Mouse (Mus musculus) embryo, embryonic 9.5 days (tissue): Measurements from ENCODE around the gene Fam71e1.
A peak's percentile ranks its signal among the peaks of the same experiment; 100 is the strongest.

ENCODE experiments used
- DNase-seq: peaks from one replicate; pipeline ENCODE4 v3.0.0-alpha.2; 2017; ENCODE audit errors: extremely low spot score

The Fam71e1 gene

GRCm38 (mm10) chr7:44495992-44496770, at the start of gene Fam71e1, which contains the start of gene Emc10:
TSS of gene Fam71e1 (plus strand) at chr7:44496581.
TSS of gene Emc10 (minus strand) at chr7:44496529.
- DNase-seq, result peak; percentile 99

- no peak for DNase-seq
Observed at GRCm38 (mm10) chr7:44453256-44453655, 43.1 kb upstream of the Fam71e1 start.

- DNase-seq, result no peak
Observed at GRCm38 (mm10) chr7:44456302-44456701, 40.1 kb upstream of the Fam71e1 start.

DNA sequence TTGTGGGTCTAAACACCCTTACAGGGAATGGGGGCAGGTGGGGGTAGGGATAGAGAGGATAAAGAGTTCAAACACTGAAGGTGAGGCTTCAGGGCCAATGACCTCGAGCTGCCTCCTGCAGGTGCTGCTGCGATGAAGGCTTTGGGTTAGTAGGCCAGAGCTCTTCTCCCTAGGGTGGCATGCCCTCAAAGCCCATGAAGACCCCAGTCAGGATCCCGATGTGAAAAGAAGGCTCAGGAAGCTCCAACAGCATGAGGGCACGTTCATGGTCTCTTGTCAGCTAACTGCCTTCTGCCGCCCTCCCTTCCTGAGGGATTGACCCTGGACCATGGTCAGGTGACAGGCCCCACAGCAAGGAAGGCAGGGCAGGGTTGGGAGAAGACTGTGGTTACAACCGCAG, 36.3 kb upstream of the Fam71e1 start:
- DNase-seq, result no peak

DNA sequence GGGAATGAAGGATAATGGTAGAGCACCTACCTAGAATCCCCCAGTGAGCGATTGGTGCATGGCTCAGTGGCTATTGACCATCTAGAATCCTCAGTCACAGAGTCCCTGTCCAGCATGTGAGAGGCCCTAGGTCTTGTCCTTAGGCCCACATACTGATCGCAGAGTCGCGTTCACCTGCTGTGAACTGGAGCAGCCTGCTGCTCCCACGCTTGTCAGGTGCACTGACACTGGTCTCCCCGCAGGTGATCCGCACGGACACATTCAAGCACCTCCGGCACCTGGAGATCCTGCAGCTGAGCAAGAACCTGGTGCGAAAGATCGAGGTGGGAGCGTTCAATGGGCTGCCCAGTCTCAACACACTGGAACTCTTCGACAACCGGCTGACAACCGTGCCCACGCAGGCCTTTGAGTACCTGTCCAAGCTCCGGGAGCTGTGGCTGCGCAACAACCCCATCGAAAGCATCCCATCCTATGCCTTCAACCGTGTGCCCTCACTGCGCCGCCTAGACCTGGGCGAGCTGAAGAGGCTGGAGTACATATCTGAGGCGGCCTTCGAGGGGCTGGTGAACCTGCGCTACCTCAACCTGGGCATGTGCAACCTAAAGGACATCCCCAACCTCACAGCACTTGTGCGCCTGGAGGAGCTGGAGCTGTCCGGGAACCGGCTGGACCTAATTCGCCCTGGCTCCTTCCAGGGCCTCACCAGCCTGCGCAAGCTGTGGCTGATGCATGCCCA, 35.4 kb upstream of the Fam71e1 start:
- no peak for DNase-seq

GRCm38 (mm10) chr7:44461503-44462217, 34.7 kb upstream of the Fam71e1 start:
- DNase-seq, result no peak

DNA sequence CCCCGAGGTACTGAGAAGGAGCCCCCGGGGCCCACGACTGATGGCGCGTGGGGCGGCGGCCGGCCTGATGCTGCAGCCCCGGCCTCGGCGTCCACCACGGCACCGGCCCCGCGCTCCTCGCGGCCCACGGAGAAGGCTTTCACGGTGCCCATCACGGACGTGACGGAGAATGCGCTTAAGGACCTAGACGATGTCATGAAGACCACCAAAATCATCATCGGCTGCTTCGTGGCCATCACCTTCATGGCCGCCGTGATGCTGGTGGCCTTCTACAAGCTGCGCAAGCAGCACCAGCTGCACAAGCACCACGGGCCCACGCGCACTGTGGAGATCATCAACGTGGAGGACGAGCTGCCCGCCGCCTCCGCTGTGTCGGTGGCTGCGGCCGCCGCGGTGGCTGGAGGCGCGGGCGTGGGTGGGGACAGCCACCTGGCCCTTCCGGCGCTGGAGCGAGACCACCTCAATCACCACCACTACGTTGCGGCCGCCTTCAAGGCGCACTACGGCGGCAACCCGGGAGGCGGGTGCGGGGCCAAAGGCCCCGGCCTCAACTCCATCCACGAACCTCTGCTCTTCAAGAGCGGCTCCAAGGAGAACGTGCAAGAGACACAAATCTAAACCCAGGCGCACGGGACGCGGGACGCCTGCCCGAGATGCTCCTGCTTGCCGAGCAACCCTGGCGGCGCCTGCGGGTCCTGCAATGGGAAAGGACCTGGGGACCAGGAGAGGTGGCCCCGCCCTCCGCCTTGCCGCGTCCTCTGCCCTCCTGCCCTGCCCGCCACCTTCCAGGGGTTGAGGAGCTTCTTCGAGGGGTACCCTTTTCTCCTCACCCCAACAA, 33.9 kb upstream of the Fam71e1 start:
- DNase-seq, result peak; percentile 75

GRCm38 (mm10) chr7:44463056-44463425, 33.3 kb upstream of the Fam71e1 start:
- DNase-seq, result no peak

DNA sequence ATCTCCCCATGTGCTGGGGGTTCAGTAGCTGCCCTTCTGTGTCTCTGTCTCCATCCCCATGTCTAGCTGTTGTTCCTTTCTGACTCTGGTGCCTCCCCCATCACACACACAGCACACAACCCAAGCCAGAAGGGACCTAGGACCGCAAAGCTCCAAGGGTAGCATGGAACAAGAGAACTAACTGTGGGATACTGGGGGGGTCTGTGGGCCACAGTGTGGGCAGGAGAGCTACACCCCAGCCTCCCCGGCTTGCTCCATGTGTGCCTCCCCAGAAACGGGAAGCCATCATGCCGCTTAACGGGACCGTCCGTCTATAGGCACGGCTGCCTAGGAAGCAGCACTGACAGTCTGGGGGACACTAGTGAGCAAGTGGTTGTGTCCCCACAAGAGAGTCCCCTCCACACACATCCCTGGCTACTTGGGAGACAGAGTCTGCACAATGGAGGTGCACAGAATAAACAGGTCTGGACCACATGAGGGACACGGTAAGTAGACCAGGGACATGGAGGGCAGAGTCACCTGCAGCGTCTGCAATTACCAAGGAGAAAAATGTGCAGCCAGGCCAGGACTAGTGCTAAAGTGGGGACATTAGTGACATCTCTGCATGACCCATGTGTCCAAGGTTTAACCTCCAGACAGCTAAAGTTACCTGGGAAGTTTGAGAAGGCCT, 32.7 kb upstream of the Fam71e1 start:
- no peak for DNase-seq

- no peak for DNase-seq
Observed at GRCm38 (mm10) chr7:44464511-44464910, 31.9 kb upstream of the Fam71e1 start.

DNA sequence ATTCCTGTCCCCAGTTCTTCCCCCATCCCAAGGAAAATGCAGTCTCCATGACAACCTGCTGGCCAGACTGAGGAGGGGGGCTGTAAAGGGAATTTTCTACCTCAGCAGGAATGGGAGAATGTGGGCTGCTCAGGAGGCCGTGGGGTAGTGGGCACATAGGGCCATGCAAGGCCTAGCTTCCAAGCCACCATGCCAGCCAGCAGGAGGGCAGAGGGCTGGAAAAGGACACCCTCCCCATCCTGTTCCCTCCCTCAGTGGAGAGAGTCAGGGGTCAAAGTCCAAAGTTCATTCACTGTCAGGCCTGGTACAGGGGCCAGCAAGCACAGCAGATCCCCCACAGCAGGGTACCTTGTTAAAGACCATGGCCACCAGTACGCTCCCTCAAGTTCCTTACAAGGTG, 31.3 kb upstream of the Fam71e1 start, which contains the start of gene Aspdh:
Aspdh (plus strand) TSS at position 281 of the 400 bp plus-strand sequence.
- no peak for DNase-seq

- DNase-seq, result no peak
Observed at GRCm38 (mm10) chr7:44466006-44466887, 30.1 kb upstream of the Fam71e1 start.

DNA sequence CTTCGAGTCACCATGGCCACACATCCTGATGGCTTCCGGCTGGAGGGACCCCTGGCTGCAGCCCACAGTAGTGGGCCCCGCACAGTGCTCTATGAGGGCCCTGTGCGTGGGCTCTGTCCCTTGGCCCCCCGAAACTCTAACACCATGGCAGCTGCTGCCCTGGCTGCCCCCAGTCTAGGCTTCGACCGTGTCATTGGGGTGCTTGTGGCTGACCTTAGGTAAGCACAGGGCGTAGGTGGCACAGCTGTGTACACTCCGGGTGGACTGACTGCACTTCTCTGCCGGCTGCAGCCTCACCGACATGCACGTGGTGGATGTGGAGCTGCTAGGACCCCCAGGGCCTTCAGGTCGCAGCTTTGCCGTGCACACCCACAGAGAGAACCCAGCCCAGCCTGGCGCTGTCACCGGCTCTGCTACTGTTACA, 29.5 kb upstream of the Fam71e1 start:
- no peak for DNase-seq

DNA sequence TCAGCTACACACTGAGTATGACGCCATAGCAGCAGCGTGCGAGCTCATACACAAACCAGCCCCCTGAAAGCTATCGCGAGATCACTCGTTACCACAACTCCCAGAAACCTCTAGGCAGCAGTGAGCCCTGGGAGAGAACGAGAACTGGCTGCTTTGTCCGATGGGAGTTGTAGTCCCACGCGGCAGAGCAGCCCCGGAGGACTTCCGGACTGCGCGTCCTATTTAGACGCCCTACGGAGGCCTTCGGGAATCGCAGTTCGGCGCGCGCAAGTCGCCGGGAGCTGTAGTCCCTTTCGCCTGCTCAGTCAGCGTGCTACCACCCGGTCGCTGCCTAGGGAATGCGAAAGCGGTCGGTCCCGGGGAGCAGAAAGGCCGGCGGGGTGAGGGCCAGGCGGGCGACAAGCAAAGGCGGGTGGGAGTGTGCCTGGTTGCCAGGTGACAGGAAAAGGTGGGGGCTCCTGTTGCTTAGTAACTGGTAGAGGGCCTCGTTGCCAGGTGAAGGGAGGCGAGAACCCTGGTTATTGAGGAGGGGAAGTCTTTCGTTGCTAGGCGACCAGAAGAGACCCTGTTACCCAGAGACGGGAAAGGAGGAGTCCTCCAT, 28.5 kb upstream of the Fam71e1 start, which contains the start of gene Josd2:
Josd2 (plus strand) TSS at position 170 of the 601 bp plus-strand sequence.
- DNase-seq, result peak; percentile 93

DNA sequence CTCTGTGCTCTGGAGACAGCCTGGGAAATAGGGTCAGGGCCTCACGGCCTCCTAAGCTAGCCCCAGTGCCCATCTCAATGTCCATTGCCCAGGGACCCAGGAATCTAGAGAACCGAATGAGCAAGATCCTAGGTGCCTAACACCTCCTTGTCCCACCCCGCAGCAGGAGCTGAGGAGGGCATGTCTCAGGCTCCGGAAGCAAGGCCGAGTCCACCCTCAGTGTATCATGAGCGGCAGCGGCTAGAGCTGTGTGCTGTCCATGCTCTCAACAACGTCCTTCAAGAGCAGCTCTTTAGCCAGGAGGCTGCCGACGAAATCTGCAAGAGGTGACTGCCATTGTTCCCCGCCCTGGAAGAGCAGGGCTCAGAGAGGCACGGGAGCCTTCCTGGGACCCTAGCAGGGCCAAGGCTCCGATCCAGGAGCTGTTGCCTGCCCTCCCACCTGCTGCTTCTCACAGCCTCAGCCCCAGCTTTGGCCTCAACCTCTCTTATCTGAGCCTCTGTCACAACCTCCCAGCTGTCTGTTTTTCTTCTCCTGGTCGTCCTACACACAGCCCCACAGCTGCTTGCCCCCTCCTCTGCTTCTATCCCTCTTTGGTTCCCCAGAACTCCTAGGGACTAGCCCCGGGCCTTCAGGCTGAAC, 27.6 kb upstream of the Fam71e1 start:
- no peak for DNase-seq

DNA sequence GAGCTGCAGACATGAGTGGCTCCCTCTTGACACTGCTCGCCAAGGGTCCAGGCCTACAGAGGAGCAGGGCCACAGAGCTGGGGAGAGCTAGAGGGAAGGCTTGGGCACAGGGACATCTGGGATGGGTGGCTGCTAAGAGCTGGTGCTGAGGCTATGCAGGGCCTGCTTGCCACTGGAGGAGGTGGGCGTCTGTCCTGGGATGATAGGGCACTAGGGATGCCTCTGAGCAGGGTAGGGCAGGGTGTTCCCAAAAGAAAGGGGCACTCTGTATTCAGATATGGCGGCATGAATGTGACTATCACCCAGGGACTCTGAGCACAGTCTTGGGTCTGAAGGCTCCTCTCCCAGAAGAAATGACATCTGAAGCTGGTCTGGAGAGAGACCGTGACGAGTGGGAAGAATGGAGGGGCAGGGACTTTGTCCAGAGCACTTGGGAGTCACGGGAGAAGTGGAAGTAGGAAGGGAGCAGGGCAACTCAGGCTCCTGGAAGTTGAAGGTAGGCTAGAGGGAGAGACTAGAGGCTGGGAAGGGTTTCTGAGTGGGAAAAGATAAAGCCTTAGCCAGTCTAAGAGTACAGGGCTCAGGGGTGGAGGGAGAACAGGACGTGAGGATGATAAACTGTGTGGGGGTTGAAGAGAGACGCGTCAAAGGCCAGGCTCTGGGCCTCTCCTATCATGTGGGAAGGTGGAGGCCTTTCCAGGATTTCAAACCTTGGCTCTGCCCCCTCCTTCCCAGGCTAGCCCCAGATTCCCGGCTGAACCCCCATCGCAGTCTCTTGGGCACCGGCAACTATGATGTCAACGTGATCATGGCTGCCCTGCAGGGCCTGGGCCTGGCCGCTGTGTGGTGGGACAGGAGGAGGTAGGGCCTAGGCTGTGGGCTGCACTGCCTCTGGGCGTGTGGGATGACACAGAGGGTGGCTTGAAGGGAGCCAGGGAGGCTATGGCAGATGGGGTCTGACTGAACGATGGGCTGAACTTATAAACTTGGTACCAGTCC, 26.4 kb upstream of the Fam71e1 start:
- DNase-seq, result no peak
